Mouse (Mus musculus): ENCODE data around the gene Nthl1. TPM values are rescaled to one million over a fixed set of nuclear protein-coding genes. Genes with fewer than 3 reads are reported as not detected.
"Not testable (repeated sequence)": the region's sequence is repeated elsewhere in the genome, so short reads cannot be mapped to it uniquely, and the experiment has no call there.

Gene Nthl1
- polyA plus RNA-seq, 1 experiment from 2014 or later: 10.0 TPM

GRCm38 (mm10) chr17:24654969-24655368, 22.5 kb downstream of the Nthl1 start:
- Histone ChIP-seq H3K27me3 (peaks cover 63% of the 10 kb centered on the region), H3K4me2 (replicated peaks) (no peak overlapping the region), H3K4me1 (replicated peaks) (peaks cover 20% of the 10 kb centered on the region), H3K4me3 (replicated peaks) (no peak overlapping the region), H3K27ac (no peak overlapping the region), H3K9ac (replicated peaks) (no peak overlapping the region), H3K9me3 (no peaks in the 10 kb centered on the region), H3K36me3 (no peaks in the 10 kb centered on the region)
- no peak for ATAC-seq
- 80% methylated on average over 4 of the region's 4 CpGs for WGBS

- Histone ChIP-seq H3K36me3 (no peaks in the 10 kb centered on the region), H3K27ac (no peak within 1 kb of the TSS), H3K4me3 (replicated peaks) (peak within 1 kb of the TSS; percentile 36), H3K9me3 (no peaks in the 10 kb centered on the region), H3K4me1 (replicated peaks) (peaks cover 14% of the 10 kb centered on the region), H3K4me2 (replicated peaks) (peak within 1 kb of the TSS; percentile 59), H3K27me3 (peaks cover 54% of the 10 kb centered on the region), H3K9ac (replicated peaks) (peak within 1 kb of the TSS; percentile 51)
- ATAC-seq: peak; percentile 65
- 2% methylated on average over 47 of the region's 47 CpGs for WGBS
Measured at GRCm38 (mm10) chr17:24658017-24658758, 25.7 kb downstream of the Nthl1 start, which contains the start of gene Npw. Gene Npw (minus strand): TSS chr17:24658457.

GRCm38 (mm10) chr17:24667011-24667410, 34.5 kb downstream of the Nthl1 start:
- ATAC-seq, H3K36me3 ChIP-seq: not testable (repeated sequence)
- WGBS: 74% methylated on average over 7 of the region's 7 CpGs

GRCm38 (mm10) chr17:24667416-24667815, 34.9 kb downstream of the Nthl1 start:
- 31% methylated on average over 6 of the region's 6 CpGs for WGBS

More at GRCm38 (mm10) chr17:24667011-24667410, 34.5 kb downstream of the Nthl1 start:
- H3K4me1 ChIP-seq (replicated peaks): peaks cover 28% of the 10 kb centered on the region
- not testable (repeated sequence) for H3K9me3 ChIP-seq; H3K4me2 ChIP-seq (replicated peaks); H3K9ac ChIP-seq (replicated peaks); H3K27ac ChIP-seq; H3K4me3 ChIP-seq (replicated peaks); H3K27me3 ChIP-seq

GRCm38 (mm10) chr17:24669214-24669544, 36.7 kb downstream of the Nthl1 start:
- Histone ChIP-seq H3K27ac (peak overlapping the region; percentile 84), H3K4me3 (replicated peaks) (peak overlapping the region; percentile 96), H3K4me2 (replicated peaks) (peak overlapping the region; percentile 82), H3K9ac (replicated peaks) (peak overlapping the region; percentile 98), H3K4me1 (replicated peaks) (peaks cover 32% of the 10 kb centered on the region)
- not testable (repeated sequence) for H3K36me3 ChIP-seq, H3K9me3 ChIP-seq, H3K27me3 ChIP-seq
- peak; percentile 49 for ATAC-seq
- WGBS: 12% methylated on average over 15 of the region's 15 CpGs

More at GRCm38 (mm10) chr17:24667416-24667815, 34.9 kb downstream of the Nthl1 start:
- Histone ChIP-seq H3K4me1 (replicated peaks) (peaks cover 32% of the 10 kb centered on the region), H3K27ac (no peak overlapping the region), H3K4me2 (replicated peaks) (no peak overlapping the region), H3K4me3 (replicated peaks) (no peak overlapping the region), H3K9ac (replicated peaks) (no peak overlapping the region), H3K9me3 (no peaks in the 10 kb centered on the region), H3K27me3 (no peaks in the 10 kb centered on the region; the same call in 1 of the 2 replicates), H3K36me3 (no peaks in the 10 kb centered on the region)
- ATAC-seq: no peak

GRCm38 (mm10) chr17:24669545-24670245, 37.2 kb downstream of the Nthl1 start, which contains the start of gene Zfp598:
Gene Zfp598 (plus strand): TSS chr17:24669687.
- Histone ChIP-seq H3K4me1 (replicated peaks) (peaks cover 32% of the 10 kb centered on the region), H3K4me3 (replicated peaks) (peak within 1 kb of the TSS; percentile 96), H3K36me3 (no peaks in the 10 kb centered on the region), H3K27ac (peak within 1 kb of the TSS; percentile 84), H3K27me3 (no peaks in the 10 kb centered on the region), H3K4me2 (replicated peaks) (peak within 1 kb of the TSS; percentile 82), H3K9me3 (no peaks in the 10 kb centered on the region), H3K9ac (replicated peaks) (peak within 1 kb of the TSS; percentile 98)
- ATAC-seq: peak; percentile 99
- WGBS: under 1% methylated on average over 66 of the region's 80 CpGs

- 17% methylated on average over 8 of the region's 8 CpGs for WGBS
- peak overlapping the region; percentile 96 for H3K4me3 ChIP-seq (replicated peaks)
- H3K9ac ChIP-seq (replicated peaks): peak overlapping the region; percentile 98
- no peaks in the 10 kb centered on the region for H3K27me3 ChIP-seq
- peaks cover 32% of the 10 kb centered on the region for H3K4me1 ChIP-seq (replicated peaks)
- H3K36me3 ChIP-seq: no peaks in the 10 kb centered on the region
- H3K9me3 ChIP-seq: no peaks in the 10 kb centered on the region
- peak overlapping the region; percentile 84 for H3K27ac ChIP-seq
- H3K4me2 ChIP-seq (replicated peaks): peak overlapping the region; percentile 82
- no peak for ATAC-seq
Measured at GRCm38 (mm10) chr17:24670246-24670844, 37.9 kb downstream of the Nthl1 start.

- H3K36me3 ChIP-seq: no peaks in the 10 kb centered on the region
- peaks cover 32% of the 10 kb centered on the region for H3K4me1 ChIP-seq (replicated peaks)
- ATAC-seq: no peak
- no peaks in the 10 kb centered on the region for H3K27me3 ChIP-seq
- H3K4me3 ChIP-seq (replicated peaks): no peak overlapping the region
- no peak overlapping the region for H3K27ac ChIP-seq
- H3K9me3 ChIP-seq: no peaks in the 10 kb centered on the region
- H3K4me2 ChIP-seq (replicated peaks): peak overlapping the region; percentile 82
- peak overlapping the region; percentile 98 for H3K9ac ChIP-seq (replicated peaks)
- 79% methylated on average over 5 of the region's 5 CpGs for WGBS
Measured at GRCm38 (mm10) chr17:24671346-24671745, 38.9 kb downstream of the Nthl1 start.

- no peak for ATAC-seq
- no peak overlapping the region for H3K4me2 ChIP-seq (replicated peaks)
- H3K4me3 ChIP-seq (replicated peaks): no peak overlapping the region
- peaks cover 32% of the 10 kb centered on the region for H3K4me1 ChIP-seq (replicated peaks)
- peaks cover 8% of the 10 kb centered on the region for H3K36me3 ChIP-seq
- no peaks in the 10 kb centered on the region for H3K27me3 ChIP-seq
- no peaks in the 10 kb centered on the region for H3K9me3 ChIP-seq
- no peak overlapping the region for H3K27ac ChIP-seq
- WGBS: 46% methylated on average over 5 of the region's 5 CpGs
- H3K9ac ChIP-seq (replicated peaks): 0 out of 2 replicates have a peak overlapping the region, but pooled peaks have one; percentile 98
Measured at GRCm38 (mm10) chr17:24672141-24672540, 39.7 kb downstream of the Nthl1 start.

GRCm38 (mm10) chr17:24674277-24674676, 41.8 kb downstream of the Nthl1 start:
- Histone ChIP-seq H3K27me3 (no peaks in the 10 kb centered on the region), H3K9me3 (no peaks in the 10 kb centered on the region), H3K4me3 (replicated peaks) (no peak overlapping the region), H3K36me3 (peaks cover 29% of the 10 kb centered on the region), H3K4me2 (replicated peaks) (no peak overlapping the region), H3K27ac (no peak overlapping the region), H3K4me1 (replicated peaks) (peaks cover 24% of the 10 kb centered on the region), H3K9ac (replicated peaks) (no peak overlapping the region)
- 90% methylated on average over 7 of the region's 7 CpGs for WGBS
- no peak for ATAC-seq

GRCm38 (mm10) chr17:24676187-24676586, 43.7 kb downstream of the Nthl1 start:
- Histone ChIP-seq H3K27me3 (no peaks in the 10 kb centered on the region), H3K4me1 (replicated peaks) (peaks cover 12% of the 10 kb centered on the region), H3K4me3 (replicated peaks) (no peak overlapping the region), H3K4me2 (replicated peaks) (no peak overlapping the region), H3K9me3 (no peaks in the 10 kb centered on the region), H3K9ac (replicated peaks) (no peak overlapping the region), H3K27ac (no peak overlapping the region), H3K36me3 (peaks cover 48% of the 10 kb centered on the region)
- no peak for ATAC-seq
- 55% methylated on average over 2 of the region's 2 CpGs for WGBS

- 96% methylated on average over 5 of the region's 5 CpGs for WGBS
- H3K4me3 ChIP-seq (replicated peaks): no peak overlapping the region
- no peaks in the 10 kb centered on the region for H3K9me3 ChIP-seq
- peaks cover 53% of the 10 kb centered on the region for H3K36me3 ChIP-seq
- no peak for ATAC-seq
- H3K4me1 ChIP-seq (replicated peaks): peaks cover 6% of the 10 kb centered on the region
- no peaks in the 10 kb centered on the region for H3K27me3 ChIP-seq
- no peak overlapping the region for H3K27ac ChIP-seq
- H3K4me2 ChIP-seq (replicated peaks): no peak overlapping the region
- no peak overlapping the region for H3K9ac ChIP-seq (replicated peaks)
Measured at GRCm38 (mm10) chr17:24676877-24677276, 44.4 kb downstream of the Nthl1 start.
